Mouse (Mus musculus): ENCODE results near the gene Slc5a10.

GRCm38 (mm10) chr11:61658360-61658922 lies 62.2 kb downstream of the Slc5a10 start:
- TF ChIP-seq EP300 (IDR thresholded peaks at IDR 0.05), result no peak
- no peak for TF ChIP-seq CTCF (IDR thresholded peaks at IDR 0.05)

Measured in lung, postnatal 0 days (tissue).